Mouse (Mus musculus): ENCODE measurements around the gene Tmsb15l. TPM values are rescaled to one million over a fixed set of nuclear protein-coding genes. Genes with fewer than 3 reads are reported as not detected.

Gene Tmsb15l
- polyA plus RNA-seq, 1 experiment from 2014 or later, result 6.1 TPM

DNA sequence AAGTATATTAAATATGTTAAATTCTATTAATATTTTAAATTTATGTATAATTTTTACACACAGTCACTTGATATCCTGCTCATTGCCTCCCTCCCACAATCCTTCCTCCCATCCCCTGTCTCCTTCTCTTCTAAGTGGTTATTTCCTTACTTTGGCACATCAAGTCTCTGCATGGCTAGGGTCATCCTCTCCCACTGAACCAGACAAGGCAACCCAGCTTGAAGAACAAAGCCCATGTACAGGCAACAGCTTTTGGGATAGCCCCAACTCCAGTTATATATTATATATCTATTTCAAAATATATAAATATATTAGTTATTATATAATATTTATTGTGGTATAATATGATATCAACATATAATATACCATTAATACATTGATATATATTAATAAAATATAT, 50.8 kb downstream of the Tmsb15l start:
- H3K4me2 ChIP-seq (ENCODE audit: low read depth, severe bottlenecking), result no peak overlapping the region
- no peak overlapping the region for H3K27ac ChIP-seq (replicated peaks; ENCODE audit: low read depth, low read length)
- H3K4me3 ChIP-seq (ENCODE audit: low read depth, low read length), result no peak overlapping the region
- H3K27me3 ChIP-seq (ENCODE audit: control insufficient read depth, insufficient read depth, low read length), result no peaks in the 10 kb centered on the region
- no peaks in the 10 kb centered on the region for H3K4me1 ChIP-seq (ENCODE audit: control insufficient read depth, insufficient read depth, low read length)
- H3K36me3 ChIP-seq (ENCODE audit: control insufficient read depth, insufficient read depth, low read length), result no peaks in the 10 kb centered on the region
- DNase-seq (ENCODE audit: low spot score), result no peak
- H3K9me3 ChIP-seq (ENCODE audit: control insufficient read depth, low read length), result no peaks in the 10 kb centered on the region
- H3K9ac ChIP-seq (ENCODE audit: low read length), result no peak overlapping the region
- ATAC-seq (ENCODE audit: insufficient number of reproducible peaks, low FRiP score, low TSS enrichment, low read depth), result no peak

Other genes starting within 250 kb of the Tmsb15l start
- gene Morf4l2, start 233.2 kb downstream of the Tmsb15l start, polyA plus RNA-seq (2014; fragmentation: Nextera tagmentation; extraction: Ambion mirVana), result 612 and 618 TPM in 2 replicates
- 0.16 TPM in 1 of 2 replicates, not detected in the other for gene Glra4, start 196.7 kb downstream of the Tmsb15l start, polyA plus RNA-seq (2014; fragmentation: Nextera tagmentation; extraction: Ambion mirVana)
- gene Plp1, start 154.2 kb downstream of the Tmsb15l start, polyA plus RNA-seq (2014; fragmentation: Nextera tagmentation; extraction: Ambion mirVana), result 4.9 and 5.0 TPM in 2 replicates
- gene Rab9b, start 108.1 kb downstream of the Tmsb15l start, polyA plus RNA-seq (2014; fragmentation: Nextera tagmentation; extraction: Ambion mirVana), result 0.12 and 0.51 TPM in 2 replicates
- not detected in 2 replicates for gene H2bfm, start 49.5 kb downstream of the Tmsb15l start, polyA plus RNA-seq (2014; fragmentation: Nextera tagmentation; extraction: Ambion mirVana)
- gene Tmsb15b2, start 1.4 kb downstream of the Tmsb15l start, polyA plus RNA-seq (2014; fragmentation: Nextera tagmentation; extraction: Ambion mirVana), result 65.5 and 66.3 TPM in 2 replicates
- gene Tmsb15b1, start within 50 bp of the Tmsb15l start, polyA plus RNA-seq (2014; fragmentation: Nextera tagmentation; extraction: Ambion mirVana), result 21.1 and 24.1 TPM in 2 replicates
- 43.4 and 45.2 TPM in 2 replicates for gene Zcchc18, start 16.3 kb upstream of the Tmsb15l start, polyA plus RNA-seq (2014; fragmentation: Nextera tagmentation; extraction: Ambion mirVana)
- 12.7 TPM in 2 replicates for gene Slc25a53, start 61.4 kb upstream of the Tmsb15l start, polyA plus RNA-seq (2014; fragmentation: Nextera tagmentation; extraction: Ambion mirVana)
- 18.6 and 19.4 TPM in 2 replicates for gene Fam199x, start 72.7 kb upstream of the Tmsb15l start, polyA plus RNA-seq (2014; fragmentation: Nextera tagmentation; extraction: Ambion mirVana)
- gene Esx1, start 145.2 kb upstream of the Tmsb15l start, polyA plus RNA-seq (2014; fragmentation: Nextera tagmentation; extraction: Ambion mirVana), result not detected in 2 replicates

All from limb, embryonic 11.5 days (tissue).